8 mouse cellular contexts compared by ENCODE assay signal in genomic region chr1:127868300-127869261, GRCm38 (mm10). TPM values are rescaled to one million over a fixed set of nuclear protein-coding genes. Genes with fewer than 3 reads are reported as not detected.
DNase-seq lines count a peak whose midpoint lies in the region; ATAC-seq lines count a peak whose summit lies in the region.

Rab3gap1 (plus strand) TSS chr1:127868773.

- H3K79me2 ChIP-seq in macrophage (ENCODE audit: inconsistent target) = peaks cover 38% of the 10 kb centered on the region

- H3K27ac ChIP-seq in hindbrain, embryonic 16.5 days (ENCODE audit: low read depth, low read length) = peak within 1 kb of the TSS; percentile 87
- peak within 1 kb of the TSS; percentile 44 for H3K27ac ChIP-seq in macrophage

- peak; percentile 93 for DNase-seq in T-cell, adult 2 months (ENCODE audit: low spot score)
- DNase-seq in cerebellum, postnatal 36 days = peak; percentile 87 to 90
- peak; percentile 90 for DNase-seq in gastrocnemius, adult 18-20 months (ENCODE audit: low spot score)
- peak; percentile 91 to 92 for DNase-seq in left cerebral cortex, adult 18-20 months (ENCODE audit: low spot score in 2 of 2)
- DNase-seq in right cerebral cortex, adult 18-20 months = peak; percentile 93
- peak; percentile 50 for DNase-seq in urinary bladder, postnatal 10 days (ENCODE audit: low spot score)

- H3K4me1 ChIP-seq in hindbrain, embryonic 16.5 days (ENCODE audit: control insufficient read depth, insufficient read depth, low read depth, low read length) = peaks cover 5% of the 10 kb centered on the region

- H3K27me3 ChIP-seq in hindbrain, embryonic 16.5 days (replicated peaks; ENCODE audit: control insufficient read depth, insufficient read depth, low read length) = no peaks in the 10 kb centered on the region

- peak; percentile 98 for ATAC-seq in hindbrain, embryonic 16.5 days

- H3K4me3 ChIP-seq in hindbrain, embryonic 16.5 days (ENCODE audit: low read length) = peak within 1 kb of the TSS; percentile 83
- peak within 1 kb of the TSS; percentile 98 for H3K4me3 ChIP-seq in macrophage (ENCODE audit: inconsistent target)

- peak within 1 kb of the TSS; percentile 86 for H3K9ac ChIP-seq in hindbrain, embryonic 16.5 days (ENCODE audit: low read depth, low read length)

- no peaks in the 10 kb centered on the region for H3K9me3 ChIP-seq in hindbrain, embryonic 16.5 days (ENCODE audit: control insufficient read depth, low read length)

- 0 out of 2 replicates have a peak, but pooled peaks cover 2% of the 10 kb centered on the region for H3K36me3 ChIP-seq in hindbrain, embryonic 16.5 days (ENCODE audit: control insufficient read depth, insufficient read depth, low read length)
- no peaks in the 10 kb centered on the region for H3K36me3 ChIP-seq in macrophage (ENCODE audit: inconsistent target)

- peak within 1 kb of the TSS; percentile 68 for H3K4me2 ChIP-seq in hindbrain, embryonic 16.5 days (ENCODE audit: low read length)

- 12% methylated on average over 47 of the region's 47 CpGs for WGBS in hindbrain, embryonic 16.5 days
- WGBS in macrophage (ENCODE audit: missing documents) = 14% methylated on average over 41 of the region's 47 CpGs

RNA-seq across cellular contexts. Expression of gene Rab3gap1, which starts in this region (rescaled TPM):
- 10 to 100 TPM; 22.1 to 25.0 TPM for total RNA-seq in gastrocnemius, adult 18-20 months (2021)
- polyA plus RNA-seq in hindbrain, embryonic 16.5 days (2015; fragmentation: Nextera tagmentation; extraction: Ambion mirVana) = 20.9 and 21.1 TPM in 2 replicates
- total RNA-seq in left cerebral cortex, adult 18-20 months (2021) = 10 to 100 TPM; 80.9 to 83.2 TPM
- total RNA-seq in macrophage (2018; cell fraction: chromatin; rRNA removed) = 100 to 1,000 TPM in 4 of 26 experiments, 10 to 100 TPM in 22; 47.8 to 111 (median 78.1) TPM
- 10 to 100 TPM; 20.8 to 33.7 (median 27.7) TPM for total RNA-seq in macrophage (2018; cell fraction: cytosol; rRNA removed)
- total RNA-seq in macrophage (2018; cell fraction: nucleus; rRNA removed) = 10 to 100 TPM; 30.2 to 78.5 (median 48.3) TPM
- polyA plus RNA-seq in macrophage (2018) = 22.6 to 32.0 TPM (median 26.8 TPM) in 3 replicates

Comparison
In these comparisons a context has a peak if more than half of its experiments do, and no peak if none do; other contexts are left out.
1. Peak in every context shown above with its lines: DNase-seq, ATAC-seq, H3K4me3 ChIP-seq and H3K27ac ChIP-seq.